Mouse (Mus musculus) mouse trophoblast stem cell (cell line): ENCODE measurements around the gene Pld5.

Source experiments
- in situ Hi-C, 2 experiments: fragments of 300-500 bp; cut with MseI, MboI; formaldehyde crosslinking; loops; 2 replicates in 1 of 2; 3 replicates in 1 of 2; pipeline ENCODE4 v1.15.1; 2025

The Pld5 gene

DNA sequence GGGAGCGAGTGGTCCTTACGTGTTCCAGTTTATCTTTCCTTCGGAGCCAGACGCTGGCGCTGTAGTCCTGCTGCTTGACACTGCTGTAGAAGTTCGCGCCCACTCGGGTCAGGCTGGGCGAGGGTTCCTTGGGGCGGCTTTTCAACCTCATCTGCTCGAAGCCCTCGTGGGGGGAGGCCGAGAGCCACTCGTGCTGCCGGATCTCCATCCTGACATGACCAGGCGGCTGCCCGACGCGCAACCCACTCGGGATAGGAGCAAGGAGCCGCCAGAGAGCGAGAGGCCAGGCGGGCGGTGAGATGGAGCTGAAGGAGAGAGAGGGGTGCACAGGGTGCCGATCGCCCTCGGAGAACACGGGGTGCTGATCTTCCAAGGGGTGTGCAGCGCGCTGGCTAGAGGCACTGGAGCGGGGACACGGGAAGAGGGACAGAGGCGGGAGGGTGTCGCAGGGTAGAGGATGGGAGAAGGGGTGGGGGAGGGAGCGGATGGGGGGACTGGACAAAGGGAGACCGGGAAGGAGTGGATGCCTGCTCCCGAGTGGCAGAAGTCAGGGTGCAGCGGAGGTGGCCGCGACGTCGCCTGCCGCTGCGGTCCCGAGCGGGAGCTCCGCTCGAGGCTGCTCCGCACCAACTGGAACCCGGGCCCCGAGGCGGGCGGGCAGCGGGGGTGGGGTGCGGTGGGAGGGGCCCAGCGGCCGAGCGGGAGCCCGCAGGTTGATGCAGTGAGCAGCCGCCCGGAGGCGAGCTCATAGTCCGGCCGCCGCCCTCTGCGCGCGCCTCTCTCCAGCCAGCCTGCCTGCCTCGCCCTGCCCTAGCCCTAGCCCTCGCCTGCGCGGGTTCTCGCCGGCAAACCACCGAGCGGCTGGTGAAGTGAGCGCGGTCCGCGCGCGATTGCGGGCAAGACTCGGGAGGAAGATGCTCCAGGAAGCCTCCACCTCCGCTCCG is at the start of gene Pld5:
Pld5 (minus strand) TSS at position 646 of the 944 bp plus-strand sequence.
- in situ Hi-C loops, result no loop called here

GRCm38 (mm10) chr1:176315063-176315462 is 40.0 kb upstream of the Pld5 start:
- in situ Hi-C loops, result no loop called here

GRCm38 (mm10) chr1:176310174-176310573 is 35.1 kb upstream of the Pld5 start:
- in situ Hi-C loops, result no loop called here

DNA sequence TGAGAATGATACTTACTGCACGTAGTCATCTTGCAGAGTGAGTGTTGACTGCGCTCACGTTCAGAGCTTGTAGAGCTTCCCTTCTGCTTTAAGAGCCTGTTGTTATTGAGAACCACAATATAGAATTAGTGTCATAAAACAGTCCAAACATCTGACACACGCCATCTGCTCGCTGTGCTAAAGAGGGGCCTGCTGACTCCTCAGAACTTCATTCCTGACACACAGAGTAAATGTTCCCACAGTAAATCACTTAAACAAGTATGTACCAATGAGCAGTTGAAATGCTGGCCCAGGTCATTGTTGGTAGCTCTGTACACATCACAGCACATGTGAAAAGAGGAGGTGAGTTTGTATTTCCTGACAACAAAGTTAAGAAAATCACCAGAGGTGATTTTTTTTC is 14.3 kb upstream of the Pld5 start:
- in situ Hi-C loops, result no loop called here

DNA sequence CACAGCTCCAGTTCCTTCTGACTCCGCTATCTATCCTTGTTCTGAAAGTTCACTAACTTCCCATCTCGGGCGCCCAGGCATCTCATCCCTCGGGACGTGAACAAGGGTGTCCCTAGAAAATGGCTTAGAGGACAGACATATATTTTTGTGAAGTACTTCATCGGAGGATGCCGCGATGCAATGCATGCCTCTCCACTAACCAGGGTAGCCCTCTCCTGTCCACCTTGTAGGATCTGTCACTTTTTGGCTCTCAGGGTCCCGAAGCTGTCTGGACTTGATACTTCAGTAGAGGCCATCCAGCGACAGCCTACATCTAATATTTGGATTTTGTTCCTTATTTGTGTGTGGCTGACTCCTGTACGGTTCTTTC is 484 bp upstream of the Pld5 start:
- in situ Hi-C loops, result no loop called here

- in situ Hi-C loops, result no loop called here
Measured at GRCm38 (mm10) chr1:176248717-176249030, 26.4 kb downstream of the Pld5 start.

- in situ Hi-C loops, result no loop called here
Measured at GRCm38 (mm10) chr1:176247885-176248716, 27.0 kb downstream of the Pld5 start.

GRCm38 (mm10) chr1:176239199-176239598 is 35.9 kb downstream of the Pld5 start:
- in situ Hi-C loops, result no loop called here

DNA sequence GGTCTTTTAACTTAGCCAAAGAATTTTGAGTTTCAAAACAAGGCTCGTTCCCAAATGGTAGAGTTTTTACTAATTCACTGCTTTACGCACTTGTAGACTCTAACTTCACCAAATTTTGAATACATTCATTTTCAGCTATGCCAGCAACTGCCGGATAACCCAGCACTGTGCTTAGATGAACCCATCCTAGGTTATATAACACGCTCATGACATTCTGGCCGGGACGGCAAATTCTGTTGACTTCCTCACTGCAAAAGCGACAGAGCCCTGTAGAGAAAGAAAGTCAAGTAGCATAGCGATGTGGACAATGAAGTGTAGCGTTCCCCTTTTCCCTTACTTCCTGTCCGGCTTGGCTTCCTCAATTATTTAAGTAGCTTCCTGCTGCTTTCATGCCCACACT is 51.3 kb downstream of the Pld5 start:
- in situ Hi-C loops, result loop anchor here (10.0 to 25.0 kb wide), 3 partner anchors 431 to 639 kb away; no protein-coding TSS in a partner anchor

DNA sequence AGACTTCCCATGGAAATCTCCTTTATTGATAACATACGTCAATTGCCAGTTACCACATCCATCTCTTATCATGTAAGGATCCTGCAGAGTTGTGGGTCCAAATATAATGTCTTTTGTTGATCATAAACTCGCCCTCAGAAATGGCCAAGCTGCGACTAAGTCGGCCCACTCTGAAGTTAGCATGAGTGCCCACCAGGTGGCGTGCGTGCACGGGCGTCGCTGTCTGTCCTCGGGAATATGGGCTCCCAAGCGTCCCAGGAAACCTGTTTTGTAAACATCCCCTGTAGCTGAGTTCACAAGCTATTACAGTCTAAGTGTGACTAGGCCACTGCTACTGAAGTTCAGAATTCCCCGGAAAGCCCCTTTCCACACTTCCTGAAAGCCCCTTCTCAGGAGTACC is 51.9 kb downstream of the Pld5 start:
- in situ Hi-C loops, result loop anchor here (10.0 to 25.0 kb wide), 3 partner anchors 432 to 639 kb away; no protein-coding TSS in a partner anchor

DNA sequence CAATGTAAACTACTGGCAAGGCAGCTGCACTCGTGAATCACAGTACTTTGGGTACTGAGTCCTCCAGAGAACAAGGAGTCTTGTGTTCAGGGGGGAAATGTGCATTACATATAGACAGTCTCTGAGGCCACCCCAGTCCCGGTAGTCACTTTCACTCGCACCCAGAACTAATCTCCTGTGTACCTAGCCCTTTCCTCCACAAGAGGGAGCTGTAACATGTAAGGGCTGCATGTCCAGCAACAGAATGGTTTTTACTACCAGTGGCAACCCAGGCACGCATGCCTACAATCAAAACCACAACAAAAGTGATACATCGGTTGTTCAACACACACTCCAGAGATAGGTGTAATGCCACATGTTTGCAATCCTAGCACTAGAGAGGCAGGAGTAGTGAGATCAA is 56.9 kb downstream of the Pld5 start:
- in situ Hi-C loops, result loop anchor here in 1 of 2 experiments (25.0 kb wide), 2 partner anchors 469 to 644 kb away; no protein-coding TSS in a partner anchor

- in situ Hi-C loops, result loop anchor here in 1 of 2 experiments (25.0 kb wide), 2 partner anchors 474 to 649 kb away; no protein-coding TSS in a partner anchor
Measured at GRCm38 (mm10) chr1:176213645-176214221, 61.4 kb downstream of the Pld5 start.

- in situ Hi-C loops, result loop anchor here in 1 of 2 experiments (25.0 kb wide), 2 partner anchors 474 to 649 kb away; no protein-coding TSS in a partner anchor
Measured at GRCm38 (mm10) chr1:176212922-176213644, 62.0 kb downstream of the Pld5 start.

- in situ Hi-C loops, result loop anchor here in 1 of 2 experiments (25.0 kb wide), 2 partner anchors 476 to 651 kb away; no protein-coding TSS in a partner anchor
Measured at GRCm38 (mm10) chr1:176210803-176211202, 64.3 kb downstream of the Pld5 start.

DNA sequence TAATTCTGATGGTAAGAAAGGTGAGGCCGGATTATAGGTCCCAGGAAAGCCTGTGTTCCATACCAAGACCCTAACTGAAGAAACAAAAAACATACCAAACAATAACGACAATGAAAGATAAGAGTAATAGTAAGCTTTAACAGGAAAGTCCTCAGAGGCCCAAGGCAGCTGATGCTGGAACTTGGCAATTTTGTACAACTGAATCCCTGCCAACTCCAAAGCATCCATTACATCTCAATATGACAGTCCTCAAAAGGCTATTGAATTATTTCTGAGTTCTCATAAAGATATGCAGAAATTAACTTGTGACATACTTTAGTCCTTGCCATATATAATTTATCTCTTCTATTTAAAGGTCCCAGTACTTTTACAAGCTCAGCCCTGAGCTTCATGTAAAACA is 67.1 kb downstream of the Pld5 start:
- in situ Hi-C loops, result loop anchor here in 1 of 2 experiments (25.0 kb wide), 2 partner anchors 479 to 654 kb away; no protein-coding TSS in a partner anchor

DNA sequence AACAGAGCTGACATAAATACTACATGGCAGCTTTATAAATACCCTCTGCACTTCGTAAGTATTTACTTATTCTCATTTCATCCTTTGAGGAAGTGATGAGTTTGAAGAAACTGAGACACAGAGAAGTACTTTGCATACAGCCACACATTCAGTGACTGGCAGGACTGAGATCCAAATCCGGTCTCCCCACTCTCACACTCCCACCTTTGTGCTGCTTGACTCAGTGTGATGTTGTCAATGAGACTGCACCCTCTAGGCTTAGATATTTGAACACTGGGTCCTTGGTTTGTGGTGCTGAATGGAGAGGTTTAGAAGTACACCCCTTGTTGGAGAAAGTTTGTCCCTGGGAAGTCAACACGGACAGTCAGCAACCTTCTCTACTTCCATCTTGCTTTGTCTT is 72.8 kb downstream of the Pld5 start:
- in situ Hi-C loops, result loop anchor here in 1 of 2 experiments (25.0 kb wide), 2 partner anchors 485 to 660 kb away; no protein-coding TSS in a partner anchor

- in situ Hi-C loops, result no loop called here
Measured at GRCm38 (mm10) chr1:176197036-176197766, 77.9 kb downstream of the Pld5 start.

DNA sequence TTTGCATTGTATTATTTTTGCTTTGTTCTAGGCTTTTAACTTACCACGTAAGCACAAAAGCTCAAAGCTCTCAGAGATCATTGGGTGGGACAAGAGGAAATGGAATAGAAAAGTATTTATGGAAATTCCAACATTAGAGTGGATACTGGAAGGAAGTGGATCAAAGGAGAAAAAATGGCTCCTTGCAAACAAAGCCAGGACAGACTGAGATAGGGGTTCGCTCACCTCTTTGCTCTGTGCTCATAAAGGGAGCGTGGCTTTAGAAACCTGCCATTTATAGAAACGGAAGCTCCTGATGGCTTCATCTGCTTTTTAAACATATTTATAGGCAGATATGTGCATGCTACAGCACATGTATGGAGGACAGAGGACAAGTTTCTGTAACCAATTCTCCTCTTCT is 78.8 kb downstream of the Pld5 start:
- in situ Hi-C loops, result no loop called here

GRCm38 (mm10) chr1:176194727-176195126 is 80.4 kb downstream of the Pld5 start:
- in situ Hi-C loops, result no loop called here

DNA sequence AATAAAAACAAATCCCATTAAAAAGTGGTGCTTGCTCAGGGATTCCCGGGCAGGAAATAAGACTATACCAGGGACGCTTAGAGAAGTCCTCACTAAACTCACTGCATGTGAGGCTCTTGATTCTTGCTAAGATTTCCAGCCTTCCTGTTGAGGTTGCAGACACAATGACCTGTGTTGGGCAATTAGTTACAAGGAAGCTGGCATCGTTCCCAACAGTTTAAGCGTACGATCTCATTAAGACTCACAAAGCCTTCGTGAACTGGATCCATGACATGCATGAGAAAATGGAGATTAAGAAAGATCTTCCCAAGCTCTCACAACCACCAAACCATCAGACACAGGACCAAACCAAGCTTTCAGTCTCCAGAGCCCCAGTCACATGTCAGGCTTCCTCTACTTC is 91.1 kb downstream of the Pld5 start:
- in situ Hi-C loops, result no loop called here
